Mouse (Mus musculus): ENCODE measurements around the gene Mlec.

GRCm38 (mm10) chr5:115179596-115179995 is 21.6 kb upstream of the Mlec start:
- TF ChIP-seq CTCF (IDR thresholded peaks at IDR 0.05; ENCODE audit: low read depth) (no peak), EP300 (IDR thresholded peaks at IDR 0.05; ENCODE audit: low read depth) (no peak)
